Mouse (Mus musculus) adrenal gland, postnatal 10 days (tissue): ENCODE results near the gene Vapb. TPM values are rescaled to one million over a fixed set of nuclear protein-coding genes. Genes with fewer than 3 reads are reported as not detected.

Experiments
- DNase-seq: peaks from one replicate; pipeline ENCODE4 v3.0.0; 2021; ENCODE audit warnings: mixed read lengths
- total RNA-seq, 2 experiments: library from RNA; stranded (reverse); gene quantifications; 2 replicates each; pipeline ENCODE4 v1.2.3; 2021

The Vapb gene
- total RNA-seq, 2 experiments from 2014 or later = 132 to 136 TPM

- DNase-seq = no peak
Observed at GRCm38 (mm10) chr2:173734426-173734825, 2.9 kb upstream of the Vapb start.

- DNase-seq = no peak
Observed at GRCm38 (mm10) chr2:173738232-173738631, 921 bp downstream of the Vapb start.

GRCm38 (mm10) chr2:173739107-173739506 is 1.8 kb downstream of the Vapb start:
- no peak for DNase-seq

GRCm38 (mm10) chr2:173742090-173742489 is 4.8 kb downstream of the Vapb start:
- DNase-seq = no peak

- peak; percentile 50 for DNase-seq
Observed at GRCm38 (mm10) chr2:173742744-173743143, 5.4 kb downstream of the Vapb start.

GRCm38 (mm10) chr2:173744070-173744815 is 6.9 kb downstream of the Vapb start:
- no peak for DNase-seq

- DNase-seq = no peak
Observed at GRCm38 (mm10) chr2:173748961-173749659, 11.8 kb downstream of the Vapb start.

GRCm38 (mm10) chr2:173755433-173756144 is 18.3 kb downstream of the Vapb start:
- DNase-seq = no peak

GRCm38 (mm10) chr2:173757624-173758155 is 20.4 kb downstream of the Vapb start:
- no peak for DNase-seq

- DNase-seq = no peak
Observed at GRCm38 (mm10) chr2:173760607-173761006, 23.3 kb downstream of the Vapb start.

GRCm38 (mm10) chr2:173764629-173765028 is 27.3 kb downstream of the Vapb start:
- no peak for DNase-seq

- DNase-seq = no peak
Observed at GRCm38 (mm10) chr2:173767959-173768595, 30.8 kb downstream of the Vapb start.

- DNase-seq = no peak
Observed at GRCm38 (mm10) chr2:173769183-173769582, 31.9 kb downstream of the Vapb start.

- no peak for DNase-seq
Observed at GRCm38 (mm10) chr2:173770620-173771019, 33.3 kb downstream of the Vapb start.

- DNase-seq = no peak
Observed at GRCm38 (mm10) chr2:173771706-173772105, 34.4 kb downstream of the Vapb start.

GRCm38 (mm10) chr2:173775556-173775955 is 38.2 kb downstream of the Vapb start:
- DNase-seq = no peak

GRCm38 (mm10) chr2:173776108-173776507 is 38.8 kb downstream of the Vapb start:
- DNase-seq = no peak

- no peak for DNase-seq
Observed at GRCm38 (mm10) chr2:173780931-173781330, 43.6 kb downstream of the Vapb start.

GRCm38 (mm10) chr2:173784366-173784765 is 47.1 kb downstream of the Vapb start:
- no peak for DNase-seq

GRCm38 (mm10) chr2:173784884-173785283 is 47.6 kb downstream of the Vapb start:
- DNase-seq = no peak

GRCm38 (mm10) chr2:173789945-173790804 is 52.9 kb downstream of the Vapb start:
- peak; percentile 89 for DNase-seq
